Mouse (Mus musculus): ENCODE measurements around the gene Abracl.

Gene Abracl

DNA sequence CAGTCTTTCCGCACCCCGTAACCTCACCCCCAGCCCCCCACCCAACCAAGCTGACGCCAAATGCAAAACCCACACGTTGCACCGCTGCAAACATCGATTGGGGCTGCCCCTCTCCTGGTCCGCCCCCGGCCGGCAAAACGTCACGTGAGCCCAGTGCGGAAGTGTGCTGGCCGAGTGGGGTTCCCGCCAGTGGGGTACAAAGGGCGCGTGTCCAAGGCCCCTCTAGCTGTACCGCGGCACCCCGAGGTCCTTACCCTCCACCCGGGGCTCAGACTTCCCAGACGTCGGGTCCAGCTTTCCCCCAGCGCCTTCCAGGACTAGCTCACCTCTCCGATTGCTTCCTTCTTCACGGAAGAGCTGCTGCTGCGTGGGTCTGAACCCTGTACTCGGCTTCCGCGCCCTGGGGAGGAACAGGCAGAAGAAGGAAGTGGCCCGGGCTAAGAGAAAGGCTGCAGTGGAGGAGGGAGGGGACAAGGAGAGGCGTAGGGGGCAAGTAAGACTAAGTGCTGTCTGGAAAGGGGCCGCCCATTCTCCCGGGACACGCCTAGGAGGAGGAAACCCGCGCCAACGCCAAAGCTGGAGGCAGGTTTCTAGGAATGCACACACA is at the start of gene Abracl:
Gene Abracl, minus strand, starts transcription at position 548 of the 607 bp plus-strand sequence.
- H3K36me3 ChIP-seq (ENCODE audit: control insufficient read depth, insufficient read depth, low read length, poor library complexity, severe bottlenecking): no peaks in the 10 kb centered on the region
- H3K27me3 ChIP-seq (ENCODE audit: control insufficient read depth, insufficient read depth, low read length, poor library complexity, severe bottlenecking): no peaks in the 10 kb centered on the region
- peak; percentile 88 for DNase-seq (ENCODE audit: low read depth, low spot score)

DNA sequence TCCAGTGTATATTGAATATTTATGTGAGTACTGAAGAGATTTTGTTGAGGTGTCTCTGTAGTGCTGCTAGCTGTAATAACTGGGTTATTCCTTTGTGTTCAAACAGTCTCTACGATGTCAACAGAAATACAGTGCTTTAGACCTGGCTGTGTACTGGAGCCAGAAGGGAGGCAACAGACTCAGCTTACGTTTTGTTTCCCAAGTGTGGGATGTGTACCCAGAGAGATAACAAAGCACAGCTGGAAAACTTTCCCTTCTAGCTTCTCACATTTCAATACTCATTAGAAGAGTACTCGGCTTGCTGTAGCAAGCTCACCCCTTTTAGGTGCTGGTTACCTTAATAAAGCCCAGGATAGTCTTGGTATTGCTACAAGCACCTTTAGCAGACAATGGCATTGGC is 49.8 kb upstream of the Abracl start:
- Histone ChIP-seq H3K27me3 (ENCODE audit: control insufficient read depth, insufficient read depth, low read length, poor library complexity, severe bottlenecking) (no peaks in the 10 kb centered on the region), H3K36me3 (ENCODE audit: control insufficient read depth, insufficient read depth, low read length, poor library complexity, severe bottlenecking) (no peaks in the 10 kb centered on the region)

GRCm38 (mm10) chr10:18070616-18071015 is 47.5 kb upstream of the Abracl start:
- no peaks in the 10 kb centered on the region for H3K27me3 ChIP-seq (ENCODE audit: control insufficient read depth, insufficient read depth, low read length, poor library complexity, severe bottlenecking)
- H3K36me3 ChIP-seq (ENCODE audit: control insufficient read depth, insufficient read depth, low read length, poor library complexity, severe bottlenecking): no peaks in the 10 kb centered on the region
- peak; percentile 29 for DNase-seq (ENCODE audit: low read depth, low spot score)

More for the DNA sequence above, 49.8 kb upstream of the Abracl start:
- DNase-seq (ENCODE audit: low read depth, low spot score): no peak

GRCm38 (mm10) chr10:18070144-18070543 is 47.1 kb upstream of the Abracl start:
- Histone ChIP-seq H3K36me3 (ENCODE audit: control insufficient read depth, insufficient read depth, low read length, poor library complexity, severe bottlenecking) (no peaks in the 10 kb centered on the region), H3K27me3 (ENCODE audit: control insufficient read depth, insufficient read depth, low read length, poor library complexity, severe bottlenecking) (no peaks in the 10 kb centered on the region)
- no peak for DNase-seq (ENCODE audit: low read depth, low spot score)

- Histone ChIP-seq H3K27me3 (ENCODE audit: control insufficient read depth, insufficient read depth, low read length, poor library complexity, severe bottlenecking) (no peaks in the 10 kb centered on the region), H3K36me3 (ENCODE audit: control insufficient read depth, insufficient read depth, low read length, poor library complexity, severe bottlenecking) (no peaks in the 10 kb centered on the region)
- DNase-seq (ENCODE audit: low read depth, low spot score): no peak
These were observed 46.5 kb upstream of the Abracl start for GRCm38 (mm10) chr10:18069576-18069975.

- H3K27me3 ChIP-seq (ENCODE audit: control insufficient read depth, insufficient read depth, low read length, poor library complexity, severe bottlenecking): no peaks in the 10 kb centered on the region
- no peaks in the 10 kb centered on the region for H3K36me3 ChIP-seq (ENCODE audit: control insufficient read depth, insufficient read depth, low read length, poor library complexity, severe bottlenecking)
- DNase-seq (ENCODE audit: low read depth, low spot score): no peak
These were observed 45.8 kb upstream of the Abracl start for GRCm38 (mm10) chr10:18068880-18069279.

DNA sequence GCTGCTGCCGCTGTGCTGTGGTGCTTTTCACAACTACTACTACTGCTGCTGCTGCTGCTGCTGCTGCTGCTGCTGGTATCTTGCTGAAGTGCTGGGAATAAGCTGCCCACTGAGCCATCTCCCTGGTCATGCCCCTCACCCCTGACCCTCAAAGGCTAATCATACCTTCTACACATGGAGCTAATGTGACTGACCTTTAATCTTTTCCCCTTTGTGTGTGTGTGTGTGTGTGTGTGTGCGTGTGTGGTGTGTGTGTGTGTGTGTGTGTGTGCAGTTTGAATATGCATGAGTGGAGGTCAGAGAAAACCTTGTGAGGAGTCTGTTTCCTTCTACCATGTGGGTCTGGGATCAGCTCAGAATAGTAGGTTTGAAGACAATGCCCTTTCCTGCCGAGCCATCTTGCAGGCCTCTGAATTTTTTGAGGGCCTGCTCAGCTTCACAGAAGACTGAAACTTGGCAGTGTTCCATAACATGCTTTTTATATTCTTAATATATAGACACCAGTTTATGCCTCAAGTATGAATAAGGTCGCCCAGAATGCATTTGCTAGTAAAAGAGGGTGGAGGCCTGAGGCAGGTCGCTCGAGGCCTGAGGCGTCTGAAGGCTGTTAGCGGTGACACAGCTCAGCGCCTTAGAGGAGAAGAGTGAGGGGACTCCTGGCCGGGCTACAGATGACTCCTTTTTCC is 44.8 kb upstream of the Abracl start:
- H3K27me3 ChIP-seq (ENCODE audit: control insufficient read depth, insufficient read depth, low read length, poor library complexity, severe bottlenecking): no peaks in the 10 kb centered on the region
- no peaks in the 10 kb centered on the region for H3K36me3 ChIP-seq (ENCODE audit: control insufficient read depth, insufficient read depth, low read length, poor library complexity, severe bottlenecking)

GRCm38 (mm10) chr10:18066031-18066439 is 42.9 kb upstream of the Abracl start:
- Histone ChIP-seq H3K36me3 (ENCODE audit: control insufficient read depth, insufficient read depth, low read length, poor library complexity, severe bottlenecking) (no peaks in the 10 kb centered on the region), H3K27me3 (ENCODE audit: control insufficient read depth, insufficient read depth, low read length, poor library complexity, severe bottlenecking) (no peaks in the 10 kb centered on the region)
- DNase-seq (ENCODE audit: low read depth, low spot score): no peak

More for the DNA sequence above, 44.8 kb upstream of the Abracl start:
- no peak for DNase-seq (ENCODE audit: low read depth, low spot score)

- Histone ChIP-seq H3K27me3 (ENCODE audit: control insufficient read depth, insufficient read depth, low read length, poor library complexity, severe bottlenecking) (no peaks in the 10 kb centered on the region), H3K36me3 (ENCODE audit: control insufficient read depth, insufficient read depth, low read length, poor library complexity, severe bottlenecking) (no peaks in the 10 kb centered on the region)
- DNase-seq (ENCODE audit: low read depth, low spot score): no peak
These were observed 41.6 kb upstream of the Abracl start for GRCm38 (mm10) chr10:18064606-18065228.

DNA sequence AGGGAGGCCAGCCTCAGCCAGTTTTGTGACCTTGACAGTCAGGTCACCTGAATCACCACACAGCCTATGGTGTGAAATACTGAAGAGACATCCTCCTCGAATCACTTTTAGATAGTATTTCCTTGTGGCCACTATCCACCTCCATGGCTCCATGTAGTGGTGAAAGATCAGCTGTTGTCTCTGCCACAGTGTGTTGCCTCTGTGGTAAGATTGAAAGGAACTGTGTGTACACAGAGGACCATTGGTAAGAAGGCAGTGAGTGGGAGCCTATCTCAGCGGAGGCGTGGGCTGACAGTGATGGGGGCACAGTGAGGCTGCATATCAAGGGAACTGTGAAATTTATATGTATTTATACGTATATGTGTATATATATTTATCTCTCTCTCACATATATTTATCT is 38.4 kb upstream of the Abracl start:
- no peaks in the 10 kb centered on the region for H3K36me3 ChIP-seq (ENCODE audit: control insufficient read depth, insufficient read depth, low read length, poor library complexity, severe bottlenecking)
- DNase-seq (ENCODE audit: low read depth, low spot score): no peak
- no peaks in the 10 kb centered on the region; the same call in 1 of the 2 replicates for H3K27me3 ChIP-seq (ENCODE audit: control insufficient read depth, insufficient read depth, low read length, poor library complexity, severe bottlenecking)

- DNase-seq (ENCODE audit: low read depth, low spot score): no peak
These were observed 37.7 kb upstream of the Abracl start for GRCm38 (mm10) chr10:18060778-18061177.

GRCm38 (mm10) chr10:18059807-18060206 is 36.7 kb upstream of the Abracl start:
- Histone ChIP-seq H3K27me3 (ENCODE audit: control insufficient read depth, insufficient read depth, low read length, poor library complexity, severe bottlenecking) (no peaks in the 10 kb centered on the region; the same call in 1 of the 2 replicates), H3K36me3 (ENCODE audit: control insufficient read depth, insufficient read depth, low read length, poor library complexity, severe bottlenecking) (no peaks in the 10 kb centered on the region)
- no peak for DNase-seq (ENCODE audit: low read depth, low spot score)

More at GRCm38 (mm10) chr10:18060778-18061177, 37.7 kb upstream of the Abracl start:
- Histone ChIP-seq H3K27me3 (ENCODE audit: control insufficient read depth, insufficient read depth, low read length, poor library complexity, severe bottlenecking) (no peaks in the 10 kb centered on the region; the same call in 1 of the 2 replicates), H3K36me3 (ENCODE audit: control insufficient read depth, insufficient read depth, low read length, poor library complexity, severe bottlenecking) (no peaks in the 10 kb centered on the region)

DNA sequence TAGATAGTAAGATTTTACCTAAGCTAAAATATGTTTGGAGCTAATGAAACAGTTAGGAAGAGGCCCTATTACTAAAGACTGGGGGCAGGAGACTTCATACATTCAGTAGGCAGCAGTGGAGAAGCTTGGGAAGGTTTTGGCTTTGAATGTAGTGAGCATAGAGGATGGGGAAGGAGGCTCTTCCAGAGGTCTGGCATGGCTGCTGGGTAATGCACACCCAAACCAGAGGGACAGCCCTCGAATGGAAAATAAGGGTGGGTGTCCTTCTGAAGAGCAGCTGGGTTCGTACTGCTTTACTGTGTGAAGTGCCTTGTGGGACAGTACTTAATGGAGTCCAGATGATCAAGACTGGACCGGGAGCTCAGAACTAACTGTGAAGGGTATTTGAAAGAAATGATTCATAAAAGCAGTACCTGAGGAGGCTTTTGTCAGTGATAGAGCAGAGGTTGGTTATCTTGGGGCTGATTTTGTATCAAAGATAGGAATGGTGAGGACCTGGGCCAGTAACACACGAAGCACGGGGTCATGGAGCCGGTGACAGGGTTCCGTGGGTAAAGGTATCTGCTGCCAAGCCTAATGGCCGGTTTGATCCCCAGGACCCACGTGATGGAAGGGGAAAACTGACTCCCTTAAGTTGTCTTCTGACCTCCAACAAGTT is 35.7 kb upstream of the Abracl start:
- Histone ChIP-seq H3K36me3 (ENCODE audit: control insufficient read depth, insufficient read depth, low read length, poor library complexity, severe bottlenecking) (no peaks in the 10 kb centered on the region), H3K27me3 (ENCODE audit: control insufficient read depth, insufficient read depth, low read length, poor library complexity, severe bottlenecking) (no peaks in the 10 kb centered on the region; the same call in 1 of the 2 replicates)
- DNase-seq (ENCODE audit: low read depth, low spot score): no peak

- Histone ChIP-seq H3K27me3 (ENCODE audit: control insufficient read depth, insufficient read depth, low read length, poor library complexity, severe bottlenecking) (no peaks in the 10 kb centered on the region; the same call in 1 of the 2 replicates), H3K36me3 (ENCODE audit: control insufficient read depth, insufficient read depth, low read length, poor library complexity, severe bottlenecking) (no peaks in the 10 kb centered on the region)
- DNase-seq (ENCODE audit: low read depth, low spot score): peak; percentile 24
These were observed 33.3 kb upstream of the Abracl start for GRCm38 (mm10) chr10:18056391-18056745.

All from splenic B cell, adult 2 months (primary cell).